In genomic region chr2:135885607-135886006, GRCm38 (mm10) we compare ENCODE assay signal across 16 mouse cellular contexts.
DNase-seq lines count a peak whose midpoint lies in the region; ATAC-seq and TF ChIP-seq lines count a peak whose summit lies in the region.
"Had no signal": no experiment of that assay in that cellular context is flagged by ENCODE, and none has a peak within 500 bp of the region (broad histone marks: within the 10 kb centered on the region; RNA-seq: fewer than 3 reads in every experiment).

No protein-coding gene starts in this region.

- no peak overlapping the region for H3K9ac ChIP-seq in lung, embryonic 14.5 days
- no peak overlapping the region for H3K9ac ChIP-seq in stomach, embryonic 15.5 days
- H3K9ac ChIP-seq: embryonic facial prominence, embryonic 12.5 days; forebrain, embryonic 12.5 days; hindbrain, embryonic 13.5 days; liver, embryonic 15.5 days; neural tube, embryonic 13.5 days had no signal

- ATAC-seq in lung, embryonic 14.5 days (ENCODE audit: insufficient read depth): no peak
- ATAC-seq in stomach, embryonic 15.5 days (ENCODE audit: insufficient read depth, low FRiP score, low read depth): peak; percentile 31; the same call in 1 of the 2 replicates

- intact Hi-C loops in heart, postnatal 10 days (cut with DNase I): no loop called here

- no peak overlapping the region for H3K4me2 ChIP-seq in lung, embryonic 14.5 days
- no peak overlapping the region for H3K4me2 ChIP-seq in stomach, embryonic 15.5 days
- H3K4me2 ChIP-seq: embryonic facial prominence, embryonic 12.5 days; forebrain, embryonic 12.5 days; heart, embryonic 11.5 days; hindbrain, embryonic 13.5 days; liver, embryonic 15.5 days; neural tube, embryonic 13.5 days had no signal

- H3K27me3 ChIP-seq in heart, embryonic 10.5 days (ENCODE audit: insufficient read depth, poor library complexity, severe bottlenecking): no peaks in the 10 kb centered on the region
- no peaks in the 10 kb centered on the region for H3K27me3 ChIP-seq in lung, embryonic 14.5 days (ENCODE audit: insufficient read depth, low read length)
- no peaks in the 10 kb centered on the region for H3K27me3 ChIP-seq in stomach, embryonic 15.5 days (replicated peaks)
- H3K27me3 ChIP-seq: embryonic facial prominence, embryonic 12.5 days; forebrain, embryonic 12.5 days; hindbrain, embryonic 13.5 days; liver, embryonic 15.5 days; neural tube, embryonic 13.5 days had no signal

- DNase-seq in heart, embryonic 10.5 days (ENCODE audit: low spot score): no peak
- no peak for DNase-seq in heart, postnatal 10 days
- DNase-seq in lung, embryonic 14.5 days: peak; percentile 59
- no peak for DNase-seq in lung, postnatal 36 days
- peak; percentile 48 for DNase-seq in cerebellum, adult 8-10 months
- no peak for DNase-seq in Muller cell, postnatal 12 days (ENCODE audit: inconsistent ontology term)
- no peak for DNase-seq in c-Kit-positive CD71-positive TER-119-positive erythroid progenitor cells, embryonic 14.5 days (ENCODE audit: low spot score)
- DNase-seq: thymus, postnatal 36 days had no signal

- H3K4me3 ChIP-seq in heart, embryonic 10.5 days: no peak overlapping the region
- no peak overlapping the region for H3K4me3 ChIP-seq in lung, embryonic 14.5 days (ENCODE audit: low read depth, low read length)
- H3K4me3 ChIP-seq in stomach, embryonic 15.5 days (replicated peaks): no peak overlapping the region
- H3K4me3 ChIP-seq: embryonic facial prominence, embryonic 12.5 days; forebrain, embryonic 12.5 days; hindbrain, embryonic 13.5 days; liver, embryonic 15.5 days; neural tube, embryonic 13.5 days had no signal

- H3K9me3 ChIP-seq in heart, embryonic 10.5 days: no peaks in the 10 kb centered on the region
- H3K9me3 ChIP-seq in lung, embryonic 14.5 days (ENCODE audit: low read depth, low read length): no peaks in the 10 kb centered on the region
- H3K9me3 ChIP-seq in stomach, embryonic 15.5 days: no peaks in the 10 kb centered on the region
- H3K9me3 ChIP-seq: embryonic facial prominence, embryonic 12.5 days; forebrain, embryonic 12.5 days; hindbrain, embryonic 13.5 days; liver, embryonic 15.5 days; neural tube, embryonic 13.5 days had no signal

- no peak for TF ChIP-seq CTCF in lung, embryonic 14.5 days (IDR thresholded peaks at IDR 0.05; ENCODE audit: low read depth)

- peaks cover 27% of the 10 kb centered on the region for H3K4me1 ChIP-seq in heart, embryonic 10.5 days
- H3K4me1 ChIP-seq in lung, embryonic 14.5 days (ENCODE audit: insufficient read depth): peaks cover 5% of the 10 kb centered on the region
- 0 out of 2 replicates have a peak, but pooled peaks cover 2% of the 10 kb centered on the region for H3K4me1 ChIP-seq in stomach, embryonic 15.5 days
- H3K4me1 ChIP-seq: embryonic facial prominence, embryonic 12.5 days; forebrain, embryonic 12.5 days had no signal

- WGBS in heart, embryonic 10.5 days: 70% methylated on average over 6 of the region's 6 CpGs
- 36% methylated on average over 6 of the region's 6 CpGs for WGBS in lung, embryonic 14.5 days
- WGBS in stomach, embryonic 15.5 days: 34% methylated on average over 6 of the region's 6 CpGs

- no peaks in the 10 kb centered on the region for H3K36me3 ChIP-seq in heart, embryonic 10.5 days
- H3K36me3 ChIP-seq in lung, embryonic 14.5 days (ENCODE audit: insufficient read depth): no peaks in the 10 kb centered on the region
- H3K36me3 ChIP-seq in stomach, embryonic 15.5 days: no peaks in the 10 kb centered on the region
- H3K36me3 ChIP-seq: embryonic facial prominence, embryonic 12.5 days; forebrain, embryonic 12.5 days; hindbrain, embryonic 13.5 days; liver, embryonic 15.5 days; neural tube, embryonic 13.5 days had no signal

- H3K27ac ChIP-seq in heart, embryonic 10.5 days: 0 out of 2 replicates have a peak overlapping the region, but pooled peaks have one; percentile 10
- H3K27ac ChIP-seq in lung, embryonic 14.5 days (ENCODE audit: low read depth): peak overlapping the region; percentile 18; the same call in 1 of the 2 replicates
- H3K27ac ChIP-seq in stomach, embryonic 15.5 days: peak overlapping the region; percentile 16; the same call in 1 of the 2 replicates
- H3K27ac ChIP-seq: embryonic facial prominence, embryonic 12.5 days; forebrain, embryonic 12.5 days; hindbrain, embryonic 13.5 days; liver, embryonic 15.5 days; macrophage; neural tube, embryonic 13.5 days had no signal

Comparison
In these comparisons a context has a peak if more than half of its experiments do, and no peak if none do; other contexts are left out.
1. DNase-seq: peak in lung, embryonic 14.5 days (single experiment) and cerebellum, adult 8-10 months (single experiment); none in heart, embryonic 10.5 days (single experiment), heart, postnatal 10 days (0 of 2), lung, postnatal 36 days (single experiment), Muller cell, postnatal 12 days (single experiment) and c-Kit-positive CD71-positive TER-119-positive erythroid progenitor cells, embryonic 14.5 days (single experiment).
2. Peak in every context shown above with its lines, with median percentiles within 50 percentile points of each other: H3K27ac ChIP-seq.